Comparison of ENCODE assay signal across 14 mouse cellular contexts in the genomic region with DNA sequence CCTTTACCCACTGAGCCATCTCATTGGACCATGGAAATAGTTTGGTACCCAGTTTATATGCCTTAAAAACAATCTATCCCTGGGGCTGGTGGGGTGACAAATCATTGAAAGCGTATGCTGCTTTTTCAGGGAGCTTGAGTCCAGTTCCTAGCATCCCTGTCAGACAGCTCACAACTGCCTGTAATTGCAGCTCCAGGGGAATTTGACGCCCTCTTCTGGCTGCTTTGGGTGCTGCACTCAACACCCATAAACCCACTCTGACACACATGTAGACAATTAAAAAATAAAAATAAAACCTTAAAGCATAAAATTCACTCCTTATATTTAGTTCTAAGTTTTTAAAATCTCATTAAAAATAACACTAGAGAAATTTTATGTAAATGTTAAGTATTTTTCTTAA. TPM values are rescaled to one million over a fixed set of nuclear protein-coding genes. Genes with fewer than 3 reads are reported as not detected.
DNase-seq lines count a peak whose midpoint lies in the region; ATAC-seq and TF ChIP-seq lines count a peak whose summit lies in the region.
"Had no signal": no experiment of that assay in that cellular context is flagged by ENCODE, and none has a peak within 500 bp of the region (broad histone marks: within the 10 kb centered on the region; RNA-seq: fewer than 3 reads in every experiment).

No protein-coding gene starts in this region.

- 89% methylated on average over 2 of the region's 2 CpGs for WGBS in liver, adult 2 months
- 85% methylated on average over 2 of the region's 2 CpGs for WGBS in liver, embryonic 12.5 days (ENCODE audit: insufficient replicate concordance)
- 87% methylated on average over 2 of the region's 2 CpGs for WGBS in hindbrain, embryonic 13.5 days
- 90% methylated on average over 2 of the region's 2 CpGs for WGBS in midbrain, embryonic 13.5 days

- H3K27me3 ChIP-seq in liver, adult 2 months (ENCODE audit: control insufficient read depth, insufficient read depth, low read length), result no peaks in the 10 kb centered on the region
- H3K27me3 ChIP-seq in liver, embryonic 12.5 days (replicated peaks), result no peaks in the 10 kb centered on the region
- no peaks in the 10 kb centered on the region for H3K27me3 ChIP-seq in hindbrain, embryonic 13.5 days
- H3K27me3 ChIP-seq in midbrain, embryonic 13.5 days, result no peaks in the 10 kb centered on the region
- H3K27me3 ChIP-seq: embryonic facial prominence, embryonic 15.5 days; midbrain, embryonic 15.5 days; neural tube, embryonic 15.5 days had no signal

- no peak for ATAC-seq in liver, embryonic 12.5 days
- no peak for ATAC-seq in hindbrain, embryonic 13.5 days (ENCODE audit: low FRiP score)
- no peak for ATAC-seq in midbrain, embryonic 13.5 days
- ATAC-seq: forebrain, embryonic 16.5 days; intestine, embryonic 16.5 days; midbrain, embryonic 15.5 days had no signal

- TF ChIP-seq CTCF in liver, adult 2 months (IDR thresholded peaks at IDR 0.05; ENCODE audit: low read depth, low read length), result peak; percentile 54

- H3K27ac ChIP-seq in liver, adult 2 months (replicated peaks; ENCODE audit: insufficient read depth, low read depth, low read length), result no peak overlapping the region
- H3K27ac ChIP-seq in liver, embryonic 12.5 days, result no peak overlapping the region
- H3K27ac ChIP-seq in hindbrain, embryonic 13.5 days, result no peak overlapping the region
- no peak overlapping the region for H3K27ac ChIP-seq in midbrain, embryonic 13.5 days
- H3K27ac ChIP-seq: embryonic facial prominence, embryonic 15.5 days; midbrain, embryonic 15.5 days; neural tube, embryonic 15.5 days had no signal

- H3K9me3 ChIP-seq in liver, embryonic 12.5 days (replicated peaks), result no peaks in the 10 kb centered on the region
- H3K9me3 ChIP-seq in hindbrain, embryonic 13.5 days, result no peaks in the 10 kb centered on the region
- no peaks in the 10 kb centered on the region for H3K9me3 ChIP-seq in midbrain, embryonic 13.5 days
- H3K9me3 ChIP-seq: embryonic facial prominence, embryonic 15.5 days; midbrain, embryonic 15.5 days; neural tube, embryonic 15.5 days had no signal

- no peak for TF ChIP-seq POLR2A in liver, adult 2 months (IDR thresholded peaks at IDR 0.05; ENCODE audit: extremely low read depth, insufficient read depth, low read length)

- H3K36me3 ChIP-seq in liver, adult 2 months (ENCODE audit: control insufficient read depth, insufficient read depth, low read length), result peaks cover 6% of the 10 kb centered on the region; the same call in 1 of the 2 replicates
- peaks cover 23% of the 10 kb centered on the region for H3K36me3 ChIP-seq in liver, embryonic 12.5 days
- H3K36me3 ChIP-seq in hindbrain, embryonic 13.5 days, result peaks cover 12% of the 10 kb centered on the region
- peaks cover 13% of the 10 kb centered on the region for H3K36me3 ChIP-seq in midbrain, embryonic 13.5 days

- H3K4me3 ChIP-seq in liver, adult 2 months (ENCODE audit: insufficient read depth, low read depth, low read length), result no peak overlapping the region
- no peak overlapping the region for H3K4me3 ChIP-seq in liver, embryonic 12.5 days
- no peak overlapping the region for H3K4me3 ChIP-seq in hindbrain, embryonic 13.5 days
- H3K4me3 ChIP-seq in midbrain, embryonic 13.5 days (replicated peaks), result no peak overlapping the region
- H3K4me3 ChIP-seq: embryonic facial prominence, embryonic 15.5 days; midbrain, embryonic 15.5 days; neural tube, embryonic 15.5 days had no signal

- no peak for DNase-seq in liver, adult 2 months (ENCODE audit: extremely low read depth, low read depth, low spot score)
- DNase-seq in 3T3-L1 (ENCODE audit: low read depth, low spot score), result peak; percentile 33
- DNase-seq in A20 (ENCODE audit: low read depth, low spot score), result peak; percentile 35
- peak; percentile 18 for DNase-seq in WW6 (ENCODE audit: low read depth, low spot score)
- DNase-seq in layer of hippocampus, adult 9-11 months, result no peak
- DNase-seq: left cerebral cortex, postnatal 4 days had no signal

- peaks cover 3% of the 10 kb centered on the region; the same call in 1 of the 2 replicates for H3K79me2 ChIP-seq in liver, adult 2 months (ENCODE audit: control insufficient read depth, insufficient read depth, low read length)

- no peaks in the 10 kb centered on the region for H3K4me1 ChIP-seq in liver, adult 2 months (ENCODE audit: control insufficient read depth, insufficient read depth, low read length)
- H3K4me1 ChIP-seq in liver, embryonic 12.5 days, result no peaks in the 10 kb centered on the region
- H3K4me1 ChIP-seq in hindbrain, embryonic 13.5 days (replicated peaks), result no peaks in the 10 kb centered on the region
- no peaks in the 10 kb centered on the region; the same call in 1 of the 2 replicates for H3K4me1 ChIP-seq in midbrain, embryonic 13.5 days (replicated peaks)
- H3K4me1 ChIP-seq: midbrain, embryonic 15.5 days; neural tube, embryonic 15.5 days had no signal

- H3K9ac ChIP-seq in liver, adult 2 months (ENCODE audit: low read depth, low read length), result no peak overlapping the region
- no peak overlapping the region for H3K9ac ChIP-seq in liver, embryonic 12.5 days
- no peak overlapping the region for H3K9ac ChIP-seq in hindbrain, embryonic 13.5 days
- H3K9ac ChIP-seq in midbrain, embryonic 13.5 days (replicated peaks), result no peak overlapping the region
- H3K9ac ChIP-seq: embryonic facial prominence, embryonic 15.5 days; midbrain, embryonic 15.5 days; neural tube, embryonic 15.5 days had no signal

- no peak overlapping the region for H3K4me2 ChIP-seq in liver, embryonic 12.5 days
- H3K4me2 ChIP-seq in hindbrain, embryonic 13.5 days, result no peak overlapping the region
- no peak overlapping the region for H3K4me2 ChIP-seq in midbrain, embryonic 13.5 days (replicated peaks)
- H3K4me2 ChIP-seq: embryonic facial prominence, embryonic 15.5 days; midbrain, embryonic 15.5 days; neural tube, embryonic 15.5 days had no signal

RNA-seq across cellular contexts. Expression of gene Lrch3, which starts 37.2 kb away (rescaled TPM):
- 9.8 and 11.3 TPM in 2 replicates for total RNA-seq in liver, adult 2 months (2014; rRNA removed)
- polyA plus RNA-seq in liver, adult 2 months (2012; rRNA removed), result 3.7 and 5.3 TPM in 2 replicates
- polyA plus RNA-seq in liver, embryonic 12.5 days (2016; fragmentation: Nextera tagmentation; extraction: Ambion mirVana), result 9.9 and 10.1 TPM in 2 replicates
- 47.3 and 51.3 TPM in 2 replicates for polyA plus RNA-seq in hindbrain, embryonic 13.5 days (2015; fragmentation: Nextera tagmentation; extraction: Ambion mirVana)
- polyA plus RNA-seq in midbrain, embryonic 13.5 days (2015; fragmentation: Nextera tagmentation; extraction: Ambion mirVana), result 51.0 and 53.0 TPM in 2 replicates

Comparison
In these comparisons a context has a peak if more than half of its experiments do, and no peak if none do; other contexts are left out.
1. DNase-seq: peak in 3T3-L1 (single experiment), A20 (single experiment) and WW6 (single experiment); none in liver, adult 2 months (single experiment) and layer of hippocampus, adult 9-11 months (single experiment).